Mouse (Mus musculus) cerebral cortex, adult 2 months (tissue): ENCODE measurements around the gene Lhx4.

Source experiments
- WGBS: fragments of 180-500 bp; shearing (Covaris S2); methylation state at CpG from one replicate; pipeline ENCODE4 v1.1.7; 2018; 5-methylcytosine and 5-hydroxymethylcytosine counted together

Lhx4 gene

GRCm38 (mm10) chr1:155742411-155743363 lies 8.8 kb downstream of the Lhx4 start:
- WGBS: 1% methylated on average over 68 of the region's 81 CpGs

GRCm38 (mm10) chr1:155741988-155742387 lies 9.5 kb downstream of the Lhx4 start:
- WGBS: under 1% methylated on average over 25 of the region's 26 CpGs

DNA sequence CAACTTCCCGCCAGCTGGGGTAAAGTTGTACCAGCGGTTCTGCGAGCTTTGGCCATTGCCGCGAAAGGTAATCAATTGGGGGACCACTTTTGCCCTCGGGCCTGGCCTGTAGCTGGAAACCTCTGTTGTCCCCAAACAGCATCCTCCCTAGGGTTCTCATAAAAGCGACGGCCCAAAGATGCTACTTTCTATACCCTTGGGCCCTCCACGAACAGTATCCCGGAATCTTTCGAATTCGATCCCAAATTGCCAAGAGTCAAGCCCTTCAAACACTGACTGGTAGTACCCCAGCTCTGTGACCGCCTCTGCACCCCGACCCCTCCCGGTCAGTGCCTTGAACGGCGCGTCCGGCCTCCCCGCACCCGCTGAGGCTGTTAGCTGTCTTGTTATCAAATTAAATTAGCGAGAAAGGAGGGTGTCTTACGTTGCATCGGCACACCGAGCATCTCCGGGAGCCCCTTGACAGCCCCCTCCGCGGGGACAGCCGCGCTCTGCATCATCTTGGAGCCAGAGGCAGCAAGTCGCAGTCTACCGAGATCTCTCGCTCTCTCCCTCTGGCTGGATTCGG lies 10.0 kb downstream of the Lhx4 start:
- WGBS: 2% methylated on average over 34 of the region's 34 CpGs

DNA sequence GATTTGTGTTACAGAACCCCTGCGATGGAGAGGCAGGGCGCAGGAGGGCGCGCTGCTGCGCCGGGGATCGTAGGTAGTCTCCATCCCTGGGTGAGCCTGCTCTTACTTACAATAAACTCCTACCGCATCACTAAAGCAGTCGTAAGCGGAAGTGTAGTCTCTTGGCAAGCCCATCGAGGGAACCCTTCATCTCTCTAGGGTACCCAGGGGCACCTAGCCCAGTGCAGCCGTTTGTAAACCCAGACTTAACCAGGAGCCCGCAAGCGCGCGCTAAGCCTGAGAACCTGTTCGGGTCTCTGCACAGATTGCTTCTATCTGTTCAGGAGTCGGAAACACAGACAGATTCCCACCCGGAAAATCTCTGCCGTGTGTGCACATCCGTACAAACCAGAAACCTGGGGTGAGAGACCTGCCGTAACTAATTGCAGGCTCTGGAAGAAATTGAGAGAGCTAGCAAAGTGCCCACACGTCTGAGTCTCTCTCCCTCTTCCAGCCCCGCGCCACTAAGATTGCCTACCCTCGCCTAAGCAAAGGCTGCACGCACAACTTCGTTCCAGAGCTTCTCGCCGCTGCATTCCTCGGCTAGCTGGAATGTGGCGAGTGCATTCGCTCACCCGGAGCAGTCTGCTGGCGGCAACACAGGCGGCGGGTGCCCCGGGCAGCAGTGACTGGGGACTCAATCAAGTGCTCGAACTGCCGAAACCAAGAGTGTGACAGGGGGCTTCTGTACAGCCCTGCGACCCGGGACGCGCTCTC lies 10.7 kb downstream of the Lhx4 start:
- 2% methylated on average over 44 of the region's 44 CpGs for WGBS

- 2% methylated on average over 25 of the region's 25 CpGs for WGBS
Measured at GRCm38 (mm10) chr1:155737809-155738383, 13.6 kb downstream of the Lhx4 start.

- WGBS: 1% methylated on average over 58 of the region's 58 CpGs
Measured at GRCm38 (mm10) chr1:155737017-155737808, 14.3 kb downstream of the Lhx4 start.

- WGBS: 5% methylated on average over 26 of the region's 26 CpGs
Measured at GRCm38 (mm10) chr1:155736096-155736825, 15.2 kb downstream of the Lhx4 start.

- 17% methylated on average over 2 of the region's 2 CpGs for WGBS
Measured at GRCm38 (mm10) chr1:155731156-155731555, 20.3 kb downstream of the Lhx4 start.

GRCm38 (mm10) chr1:155729113-155729795 lies 22.2 kb downstream of the Lhx4 start:
- 9% methylated on average over 23 of the region's 23 CpGs for WGBS

DNA sequence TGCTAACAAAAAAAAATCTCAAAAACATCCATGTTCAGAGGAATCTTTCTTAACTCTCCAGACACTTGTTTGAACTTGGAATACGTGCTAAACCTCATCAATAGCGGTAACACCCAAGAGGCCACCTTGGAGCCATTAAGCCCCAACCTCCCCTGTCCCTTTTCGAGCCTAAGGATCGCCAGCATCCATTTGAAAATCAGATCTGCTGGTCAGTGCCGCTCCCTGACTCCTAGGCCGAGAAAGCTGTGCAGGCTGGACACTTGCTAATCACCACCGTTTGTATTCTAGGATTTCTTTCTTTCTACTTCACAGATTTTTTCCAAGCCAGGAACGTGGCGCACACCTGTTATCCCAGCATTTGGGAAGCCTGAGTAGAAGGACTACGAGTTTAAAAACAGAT lies 23.7 kb downstream of the Lhx4 start:
- 61% methylated on average over 10 of the region's 10 CpGs for WGBS

DNA sequence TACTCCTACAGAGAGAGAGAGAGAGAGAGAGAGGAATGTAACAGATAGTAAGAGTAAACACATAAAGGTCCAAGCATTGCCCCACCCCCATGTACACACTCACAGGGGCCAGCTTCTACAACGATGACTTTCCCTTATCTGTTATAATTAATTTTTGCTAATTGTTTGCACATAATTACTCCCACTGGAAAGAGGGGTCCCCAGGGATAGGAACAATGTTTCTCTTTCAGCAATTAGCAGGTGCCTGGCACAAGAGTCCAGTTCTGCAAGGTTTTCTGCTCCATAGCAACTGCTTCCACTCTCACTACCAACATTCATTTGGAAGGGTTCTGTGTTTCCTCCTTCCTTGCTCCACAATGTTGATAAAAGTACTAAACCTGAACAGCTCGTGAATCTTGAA lies 25.6 kb downstream of the Lhx4 start:
- WGBS: 43% methylated on average over 2 of the region's 2 CpGs

DNA sequence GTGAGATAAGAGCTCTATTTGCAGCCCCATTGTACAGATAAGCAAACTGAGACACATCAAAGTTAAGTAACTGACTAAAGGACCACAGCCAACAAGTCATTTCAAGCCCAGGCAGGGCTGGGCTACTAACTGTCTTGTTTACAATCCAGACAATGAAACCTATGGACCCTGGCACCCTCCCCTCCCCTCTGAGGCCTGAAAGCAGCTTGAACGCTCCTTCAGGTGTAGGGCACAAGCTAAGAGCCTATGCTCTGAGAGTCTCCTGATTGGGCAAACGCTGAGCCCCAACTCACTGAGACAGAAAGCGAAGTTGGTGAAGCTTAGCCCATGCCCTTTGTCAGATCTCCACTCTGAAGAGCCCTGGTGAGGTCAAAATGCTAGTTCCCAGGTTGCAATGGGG lies 27.2 kb downstream of the Lhx4 start:
- 92% methylated on average over 3 of the region's 3 CpGs for WGBS

- WGBS: 4% methylated on average over 13 of the region's 13 CpGs
Measured at GRCm38 (mm10) chr1:155722185-155722584, 29.3 kb downstream of the Lhx4 start.

DNA sequence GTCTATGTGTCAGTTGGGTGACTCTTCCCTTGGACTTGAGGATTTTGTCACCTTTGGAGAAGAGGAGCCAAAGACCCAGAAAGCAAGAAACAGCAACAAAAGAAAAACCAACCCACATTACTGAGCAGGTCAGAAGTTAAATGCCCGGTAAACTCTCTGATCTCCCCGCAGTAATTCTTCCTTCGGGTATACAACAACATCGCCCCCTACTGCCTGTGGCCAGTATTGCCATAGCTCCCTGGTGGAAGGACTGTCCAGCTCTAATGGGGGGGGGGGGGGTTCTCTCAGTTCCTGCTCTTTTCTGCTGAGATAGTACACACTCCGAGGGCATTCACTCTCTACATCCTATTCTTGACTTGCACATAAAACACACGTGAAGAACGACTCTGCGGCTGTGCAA lies 30.0 kb downstream of the Lhx4 start:
- WGBS: 20% methylated on average over 8 of the region's 8 CpGs

DNA sequence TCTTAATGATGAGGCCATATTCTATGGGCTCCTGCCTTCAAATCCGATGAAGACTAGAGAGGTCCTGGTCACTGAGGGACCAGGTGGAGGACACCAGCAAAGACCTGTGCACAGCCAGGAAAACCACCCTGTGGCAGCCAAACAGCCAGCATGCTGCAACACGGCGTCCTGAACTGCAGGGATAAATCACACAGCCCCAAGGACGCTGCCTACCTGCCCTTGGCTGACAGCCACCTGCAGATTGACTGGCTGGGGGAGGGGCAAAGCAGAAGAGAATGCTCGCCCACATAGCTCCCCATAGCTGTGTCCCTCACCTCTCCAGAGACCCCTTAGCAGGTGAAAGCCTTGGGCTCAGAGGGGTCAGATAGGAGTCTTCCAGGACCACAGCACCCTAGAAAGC lies 31.5 kb downstream of the Lhx4 start:
- 72% methylated on average over 5 of the region's 5 CpGs for WGBS

DNA sequence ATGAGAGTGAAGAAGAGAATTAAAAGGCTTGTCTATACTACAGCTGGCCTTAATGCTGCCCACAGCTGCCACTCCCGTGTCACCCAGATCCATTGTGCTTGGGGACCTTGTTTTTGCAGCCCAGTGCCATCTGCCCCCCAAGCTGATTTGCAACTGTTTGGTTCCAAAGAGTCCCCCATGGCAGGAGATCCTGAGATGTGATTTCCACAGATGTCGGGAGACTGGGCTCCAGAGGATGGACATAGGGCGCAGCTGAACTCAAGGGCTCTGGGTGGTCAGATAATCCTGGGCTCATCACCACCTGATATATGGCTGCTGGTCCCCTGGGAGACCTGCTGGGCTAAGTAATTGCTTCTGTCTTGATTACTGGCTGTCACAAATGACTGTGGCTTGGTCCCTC lies 32.6 kb downstream of the Lhx4 start:
- WGBS: 89% methylated on average over 3 of the region's 3 CpGs

GRCm38 (mm10) chr1:155717301-155717700 lies 34.2 kb downstream of the Lhx4 start:
- WGBS: 96% methylated on average over 12 of the region's 12 CpGs

- 47% methylated on average over 2 of the region's 2 CpGs for WGBS
Measured at GRCm38 (mm10) chr1:155713306-155713705, 38.2 kb downstream of the Lhx4 start.

DNA sequence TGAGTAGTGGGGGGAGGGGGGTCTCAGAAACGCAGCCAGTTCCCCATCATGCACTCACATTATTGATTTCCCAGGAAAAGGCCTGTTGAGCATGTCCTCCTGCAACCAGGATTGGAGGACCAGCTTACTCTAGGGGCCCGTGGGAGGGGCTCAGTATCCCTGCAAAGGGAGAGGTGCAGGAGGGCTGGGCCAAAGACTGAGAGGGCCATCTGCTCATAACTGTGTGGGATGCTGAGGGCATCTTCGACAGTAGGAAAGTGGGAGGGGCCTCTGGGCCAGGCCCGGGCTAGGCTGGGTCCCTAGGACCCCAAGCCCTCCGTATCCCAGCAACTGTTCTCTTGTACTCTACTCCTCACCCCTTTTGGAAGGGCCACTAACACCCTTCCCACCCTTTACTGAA lies 47.3 kb downstream of the Lhx4 start:
- WGBS: 65% methylated on average over 5 of the region's 5 CpGs

DNA sequence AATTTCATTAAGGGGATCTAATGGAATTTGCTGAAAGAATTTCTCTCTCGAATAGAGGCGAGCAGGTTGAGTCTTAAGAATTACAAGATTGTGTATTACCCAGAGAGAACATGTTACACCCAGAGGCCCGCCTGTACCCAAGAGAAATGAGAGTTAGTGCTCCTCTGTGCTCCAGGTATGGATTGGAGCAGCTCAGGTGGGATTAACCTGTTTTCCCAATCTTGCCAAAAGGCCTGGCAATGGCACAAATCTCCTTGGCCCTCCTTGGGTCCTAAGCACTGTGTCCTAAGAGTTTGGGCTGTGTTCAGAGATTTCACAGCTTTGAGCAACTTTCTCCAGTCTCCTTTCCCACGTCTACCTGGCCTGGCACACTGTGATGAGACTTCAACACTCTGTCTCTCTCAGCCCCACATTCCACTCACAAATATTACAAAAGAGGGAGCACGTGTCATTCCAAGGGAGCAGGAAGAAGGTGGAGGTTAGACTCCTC lies 48.2 kb downstream of the Lhx4 start:
- WGBS: 91% methylated on average over 5 of the region's 5 CpGs
